Mouse (Mus musculus) forebrain, postnatal 0 days (tissue): Measurements from ENCODE around the gene Prom2. TPM values are rescaled to one million over a fixed set of nuclear protein-coding genes. Genes with fewer than 3 reads are reported as not detected.
A peak's percentile ranks its signal among the peaks of the same experiment; 100 is the strongest.

ENCODE experiments used
- ATAC-seq: fragments of 200-750 bp; cut with Nextera tagmentation; 2 replicates; pipeline ENCODE4 v1.8.0; 2017; ENCODE audit warnings: mild to moderate bottlenecking, moderate library complexity
- DNase-seq: peaks from one replicate; pipeline ENCODE4 v3.0.0-alpha.2; 2015
- H3K27ac ChIP-seq: fragments of 300-500 bp; sonication (generic); 2 replicates; pipeline ENCODE4 v1.5.1; 2014; ENCODE audit warnings: low read depth, mild to moderate bottlenecking, antibody characterized with exemption, low read length, moderate library complexity, mixed read lengths
- H3K27me3 ChIP-seq: fragments of 300-500 bp; sonication (generic); 2 replicates; pipeline ENCODE4 v1.6.1; 2014; ENCODE audit warnings: mild to moderate bottlenecking, low read length, mixed read lengths; ENCODE audit not compliant: insufficient read depth
- H3K36me3 ChIP-seq: fragments of 300-500 bp; sonication (generic); 2 replicates; pipeline ENCODE4 v1.6.1; 2014; ENCODE audit warnings: mild to moderate bottlenecking, moderate library complexity; ENCODE audit not compliant: insufficient read depth
- H3K4me1 ChIP-seq: fragments of 300-500 bp; sonication (generic); 2 replicates; pipeline ENCODE4 v1.6.1; 2014; ENCODE audit warnings: antibody characterized with exemption; ENCODE audit not compliant: insufficient read depth
- H3K4me2 ChIP-seq: fragments of 300-500 bp; sonication (generic); 2 replicates; pipeline ENCODE4 v1.6.1; 2014; ENCODE audit warnings: low read depth, mild to moderate bottlenecking, moderate library complexity
- H3K4me3 ChIP-seq: fragments of 300-500 bp; sonication (generic); 2 replicates; pipeline ENCODE4 v1.5.1; 2014; ENCODE audit warnings: low read depth, low read length, mixed read lengths
- H3K9ac ChIP-seq: fragments of 300-500 bp; sonication (generic); 2 replicates; pipeline ENCODE4 v1.6.1; 2014; ENCODE audit warnings: mild to moderate bottlenecking
- H3K9me3 ChIP-seq: fragments of 300-500 bp; sonication (generic); 2 replicates; pipeline ENCODE4 v1.6.1; 2016; ENCODE audit warnings: low read length
- CTCF ChIP-seq: sonication (generic); IDR thresholded peaks from 2 replicates; pipeline ENCODE4 v1.5.1; 2016; ENCODE audit warnings: antibody characterized with exemption, control low read depth, low read depth
- whole genome bisulfite sequencing: fragments of 180-500 bp; shearing (Covaris S2); extraction: QIAGEN DNeasy Blood & Tissue Kit; methylation state at CpG from one replicate; pipeline ENCODE4 v1.1.7; 2014; 5-methylcytosine and 5-hydroxymethylcytosine counted together
- polyA plus RNA-seq: library from polyadenylated mRNA; unstranded; fragments of >200 nt; fragmentation: Nextera tagmentation; extraction: Ambion mirVana; gene quantifications from 2 replicates; pipeline ENCODE4 v1.2.1, GENCODE M21; 2015
- total RNA-seq: library from RNA; depleted of rRNA; stranded (reverse); fragments of >200 nt; gene quantifications from 2 replicates; pipeline ENCODE4 v1.2.3, GENCODE M21; 2014

The Prom2 gene
- total and polyA plus RNA-seq, 2 experiments from 2014 or later, result not detected

- ATAC-seq (no peak), DNase-seq (peak; percentile 16)
Observed at GRCm38 (mm10) chr2:127539494-127539893, 1.8 kb downstream of the Prom2 start.

GRCm38 (mm10) chr2:127537548-127537947 lies 3.7 kb downstream of the Prom2 start:
- no peak overlapping the region for H3K4me2 ChIP-seq

More at GRCm38 (mm10) chr2:127539494-127539893, 1.8 kb downstream of the Prom2 start:
- Histone ChIP-seq H3K4me2 (no peak overlapping the region), H3K27me3 (peaks cover 31% of the 10 kb centered on the region), H3K9ac (no peak overlapping the region), H3K27ac (no peak overlapping the region), H3K36me3 (no peaks in the 10 kb centered on the region), H3K4me3 (no peak overlapping the region), H3K4me1 (no peaks in the 10 kb centered on the region), H3K9me3 (no peaks in the 10 kb centered on the region)
- peak; percentile 48 for TF ChIP-seq CTCF
- 24% methylated on average over 4 of the region's 4 CpGs for WGBS

GRCm38 (mm10) chr2:127535363-127535762 lies 5.9 kb downstream of the Prom2 start:
- Histone ChIP-seq H3K27ac (no peak overlapping the region), H3K9me3 (no peaks in the 10 kb centered on the region), H3K9ac (no peak overlapping the region), H3K4me1 (no peaks in the 10 kb centered on the region), H3K4me3 (no peak overlapping the region), H3K27me3 (peaks cover 7% of the 10 kb centered on the region; the same call in 1 of the 2 replicates), H3K36me3 (no peaks in the 10 kb centered on the region), H3K4me2 (no peak overlapping the region)
- WGBS, result 75% methylated on average over 9 of the region's 9 CpGs
- TF ChIP-seq CTCF, result no peak
- DNase-seq (no peak), ATAC-seq (no peak)

More at GRCm38 (mm10) chr2:127537548-127537947, 3.7 kb downstream of the Prom2 start:
- TF ChIP-seq CTCF, result no peak
- H3K4me1 ChIP-seq, result no peaks in the 10 kb centered on the region
- no peak for ATAC-seq
- no peaks in the 10 kb centered on the region for H3K9me3 ChIP-seq
- no peak for DNase-seq
- H3K9ac ChIP-seq, result no peak overlapping the region
- peaks cover 24% of the 10 kb centered on the region for H3K27me3 ChIP-seq
- H3K4me3 ChIP-seq, result no peak overlapping the region
- H3K36me3 ChIP-seq, result no peaks in the 10 kb centered on the region
- WGBS, result 62% methylated on average over 3 of the region's 3 CpGs
- no peak overlapping the region for H3K27ac ChIP-seq

- Histone ChIP-seq H3K4me1 (no peaks in the 10 kb centered on the region), H3K4me3 (no peak overlapping the region), H3K36me3 (no peaks in the 10 kb centered on the region), H3K27ac (no peak overlapping the region), H3K9ac (no peak overlapping the region), H3K27me3 (no peaks in the 10 kb centered on the region), H3K9me3 (no peaks in the 10 kb centered on the region), H3K4me2 (no peak overlapping the region)
- DNase-seq, result no peak
- 17% methylated on average over 9 of the region's 9 CpGs for WGBS
- TF ChIP-seq CTCF, result no peak
- no peak for ATAC-seq
Observed at GRCm38 (mm10) chr2:127532379-127532778, 8.9 kb downstream of the Prom2 start.

- no peak overlapping the region for H3K9ac ChIP-seq
- no peaks in the 10 kb centered on the region for H3K4me1 ChIP-seq
- no peaks in the 10 kb centered on the region for H3K27me3 ChIP-seq
- no peak overlapping the region for H3K27ac ChIP-seq
- WGBS, result 77% methylated on average over 2 of the region's 2 CpGs
- no peaks in the 10 kb centered on the region for H3K9me3 ChIP-seq
- no peak overlapping the region for H3K4me2 ChIP-seq
- DNase-seq, result no peak
- H3K36me3 ChIP-seq, result no peaks in the 10 kb centered on the region
- H3K4me3 ChIP-seq, result no peak overlapping the region
- no peak for TF ChIP-seq CTCF
- no peak for ATAC-seq
Observed at GRCm38 (mm10) chr2:127531592-127531991, 9.7 kb downstream of the Prom2 start.

GRCm38 (mm10) chr2:127530418-127530817 lies 10.8 kb downstream of the Prom2 start:
- Histone ChIP-seq H3K27ac (no peak overlapping the region), H3K9ac (no peak overlapping the region), H3K4me1 (no peaks in the 10 kb centered on the region), H3K36me3 (no peaks in the 10 kb centered on the region), H3K27me3 (no peaks in the 10 kb centered on the region), H3K4me2 (no peak overlapping the region), H3K4me3 (no peak overlapping the region), H3K9me3 (no peaks in the 10 kb centered on the region)
- ATAC-seq, result no peak
- WGBS, result 72% methylated on average over 3 of the region's 3 CpGs
- TF ChIP-seq CTCF, result no peak
- DNase-seq, result no peak

GRCm38 (mm10) chr2:127525004-127525775 lies 16.1 kb downstream of the Prom2 start:
- Histone ChIP-seq H3K9me3 (no peaks in the 10 kb centered on the region), H3K36me3 (no peaks in the 10 kb centered on the region), H3K4me1 (peaks cover 17% of the 10 kb centered on the region), H3K9ac (no peak overlapping the region), H3K27ac (no peak overlapping the region), H3K4me3 (no peak overlapping the region), H3K27me3 (no peaks in the 10 kb centered on the region), H3K4me2 (no peak overlapping the region)
- no peak for DNase-seq
- WGBS, result 86% methylated on average over 3 of the region's 3 CpGs
- TF ChIP-seq CTCF, result no peak
- no peak for ATAC-seq
